Mouse (Mus musculus) olfactory bulb, adult 2 months (tissue): ENCODE measurements around the gene Trappc3.

Experiments used
- CTCF ChIP-seq: fragments of 200-500 bp; IDR thresholded peaks from 2 replicates; pipeline ENCODE4 v1.5.1; 2012; ENCODE audit warnings: low read depth, mild to moderate bottlenecking, low read length, moderate library complexity; ENCODE audit not compliant: insufficient read depth
- POLR2A ChIP-seq: fragments of 200-500 bp; IDR thresholded peaks from 2 replicates; pipeline ENCODE4 v1.6.1; 2012; ENCODE audit warnings: mild to moderate bottlenecking, low read depth, low read length, moderate library complexity; ENCODE audit not compliant: insufficient read depth

GRCm38 (mm10) chr4:126259063-126259462 lies 3.1 kb upstream of the Trappc3 start:
- TF ChIP-seq CTCF = no peak
- TF ChIP-seq POLR2A = no peak
